Mouse (Mus musculus) midbrain, embryonic 15.5 days (tissue): ENCODE data around the gene Nkx1-2. TPM values are rescaled to one million over a fixed set of nuclear protein-coding genes. Genes with fewer than 3 reads are reported as not detected.

Source experiments
- ATAC-seq: fragments of 200-750 bp; cut with Nextera tagmentation; replicated peaks from 2 replicates; pipeline ENCODE4 v1.8.0; 2017; ENCODE audit warnings: moderate TSS enrichment
- H3K27ac ChIP-seq: fragments of 300-500 bp; sonication (generic); 2 replicates; pipeline ENCODE4 v1.5.1; 2015; ENCODE audit warnings: mild to moderate bottlenecking, inconsistent platforms
- H3K27me3 ChIP-seq: fragments of 300-500 bp; sonication (generic); replicated peaks from 2 replicates; pipeline ENCODE4 v1.6.1; 2015; ENCODE audit warnings: inconsistent platforms
- H3K36me3 ChIP-seq: fragments of 300-500 bp; sonication (generic); replicated peaks from 2 replicates; pipeline ENCODE4 v1.6.1; 2015; ENCODE audit warnings: inconsistent platforms
- H3K4me1 ChIP-seq: fragments of 300-500 bp; sonication (generic); 2 replicates; pipeline ENCODE4 v1.6.1; 2015; ENCODE audit warnings: inconsistent platforms
- H3K4me2 ChIP-seq: fragments of 300-500 bp; sonication (generic); 2 replicates; pipeline ENCODE4 v1.6.1; 2015; ENCODE audit warnings: inconsistent platforms, mild to moderate bottlenecking, moderate library complexity
- H3K4me3 ChIP-seq: fragments of 300-500 bp; sonication (generic); 2 replicates; pipeline ENCODE4 v1.5.1; 2015; ENCODE audit warnings: mild to moderate bottlenecking, inconsistent platforms
- H3K9ac ChIP-seq: fragments of 300-500 bp; sonication (generic); 2 replicates; pipeline ENCODE4 v1.6.1; 2015; ENCODE audit warnings: mild to moderate bottlenecking, inconsistent platforms
- H3K9me3 ChIP-seq: fragments of 300-500 bp; sonication (generic); 2 replicates; pipeline ENCODE4 v1.6.1; 2016; ENCODE audit warnings: inconsistent platforms
- WGBS: fragments of 180-500 bp; shearing (Covaris S2); methylation state at CpG from one replicate; pipeline ENCODE4 v1.1.7; 2015; ENCODE audit warnings: mixed read lengths; 5-methylcytosine and 5-hydroxymethylcytosine counted together
- polyA plus RNA-seq: library from polyadenylated mRNA; unstranded; fragments of >200 nt; fragmentation: Nextera tagmentation; extraction: Ambion mirVana; gene quantifications from 2 replicates; pipeline ENCODE4 v1.2.1, GENCODE M21; 2015

The Nkx1-2 gene
- polyA plus RNA-seq, 1 experiment from 2014 or later = 1.2 TPM

GRCm38 (mm10) chr7:132600026-132600425, 589 bp upstream of the Nkx1-2 start:
- Histone ChIP-seq H3K4me2 (peak overlapping the region; percentile 72), H3K9ac (no peak overlapping the region)
- WGBS = under 1% methylated on average over 9 of the region's 9 CpGs

GRCm38 (mm10) chr7:132597251-132598041, 2.0 kb downstream of the Nkx1-2 start:
- Histone ChIP-seq H3K27ac (no peak overlapping the region), H3K36me3 (no peaks in the 10 kb centered on the region), H3K27me3 (peaks cover 72% of the 10 kb centered on the region), H3K4me1 (peaks cover 39% of the 10 kb centered on the region), H3K4me2 (peak overlapping the region; percentile 81), H3K9me3 (no peaks in the 10 kb centered on the region), H3K4me3 (peak overlapping the region; percentile 41), H3K9ac (peak overlapping the region; percentile 31)
- under 1% methylated on average over 60 of the region's 60 CpGs for WGBS
- no peak for ATAC-seq

More at GRCm38 (mm10) chr7:132600026-132600425, 589 bp upstream of the Nkx1-2 start:
- no peaks in the 10 kb centered on the region for H3K9me3 ChIP-seq
- no peak overlapping the region for H3K27ac ChIP-seq
- H3K4me3 ChIP-seq = peak overlapping the region; percentile 37
- H3K4me1 ChIP-seq = peaks cover 39% of the 10 kb centered on the region
- H3K27me3 ChIP-seq = peaks cover 73% of the 10 kb centered on the region
- H3K36me3 ChIP-seq = no peaks in the 10 kb centered on the region
- no peak for ATAC-seq

GRCm38 (mm10) chr7:132596557-132597250, 2.7 kb downstream of the Nkx1-2 start:
- no peak; the same call in 1 of the 2 replicates for ATAC-seq

GRCm38 (mm10) chr7:132595787-132596186, 3.6 kb downstream of the Nkx1-2 start:
- Histone ChIP-seq H3K36me3 (no peaks in the 10 kb centered on the region), H3K4me3 (no peak overlapping the region), H3K4me2 (no peak overlapping the region), H3K27ac (no peak overlapping the region), H3K4me1 (peaks cover 36% of the 10 kb centered on the region), H3K9ac (no peak overlapping the region), H3K9me3 (no peaks in the 10 kb centered on the region), H3K27me3 (peaks cover 57% of the 10 kb centered on the region)
- 85% methylated on average over 3 of the region's 3 CpGs for WGBS
- no peak for ATAC-seq

More at GRCm38 (mm10) chr7:132596557-132597250, 2.7 kb downstream of the Nkx1-2 start:
- 6% methylated on average over 26 of the region's 26 CpGs for WGBS
- Histone ChIP-seq H3K4me3 (peak overlapping the region; percentile 41), H3K27ac (no peak overlapping the region), H3K9me3 (no peaks in the 10 kb centered on the region), H3K4me1 (peaks cover 39% of the 10 kb centered on the region), H3K27me3 (peaks cover 65% of the 10 kb centered on the region), H3K4me2 (peak overlapping the region; percentile 81), H3K36me3 (no peaks in the 10 kb centered on the region), H3K9ac (no peak overlapping the region)

- Histone ChIP-seq H3K9me3 (no peaks in the 10 kb centered on the region), H3K4me2 (no peak overlapping the region), H3K27me3 (peaks cover 43% of the 10 kb centered on the region), H3K27ac (no peak overlapping the region), H3K4me3 (no peak overlapping the region), H3K4me1 (peaks cover 25% of the 10 kb centered on the region), H3K9ac (no peak overlapping the region), H3K36me3 (no peaks in the 10 kb centered on the region)
- no peak for ATAC-seq
- 89% methylated on average over 2 of the region's 2 CpGs for WGBS
These were observed 5.1 kb downstream of the Nkx1-2 start for GRCm38 (mm10) chr7:132594325-132594724.

- Histone ChIP-seq H3K4me1 (peaks cover 19% of the 10 kb centered on the region), H3K4me2 (no peak overlapping the region), H3K4me3 (no peak overlapping the region), H3K27me3 (peaks cover 38% of the 10 kb centered on the region), H3K9me3 (no peaks in the 10 kb centered on the region), H3K27ac (no peak overlapping the region), H3K36me3 (no peaks in the 10 kb centered on the region), H3K9ac (no peak overlapping the region)
- ATAC-seq = no peak
- 79% methylated on average over 2 of the region's 2 CpGs for WGBS
These were observed 5.7 kb downstream of the Nkx1-2 start for GRCm38 (mm10) chr7:132593762-132594161.

GRCm38 (mm10) chr7:132589610-132590009, 9.8 kb downstream of the Nkx1-2 start:
- 70% methylated on average over 5 of the region's 5 CpGs for WGBS
- no peaks in the 10 kb centered on the region for H3K27me3 ChIP-seq
- no peaks in the 10 kb centered on the region for H3K36me3 ChIP-seq

GRCm38 (mm10) chr7:132587167-132587566, 12.3 kb downstream of the Nkx1-2 start:
- no peaks in the 10 kb centered on the region for H3K9me3 ChIP-seq
- no peaks in the 10 kb centered on the region for H3K4me1 ChIP-seq
- H3K27me3 ChIP-seq = no peaks in the 10 kb centered on the region
- no peak for ATAC-seq
- H3K27ac ChIP-seq = no peak overlapping the region
- H3K9ac ChIP-seq = no peak overlapping the region
- H3K4me2 ChIP-seq = no peak overlapping the region
- no peak overlapping the region for H3K4me3 ChIP-seq
- WGBS = 75% methylated on average over 5 of the region's 5 CpGs
- no peaks in the 10 kb centered on the region for H3K36me3 ChIP-seq

More at GRCm38 (mm10) chr7:132589610-132590009, 9.8 kb downstream of the Nkx1-2 start:
- Histone ChIP-seq H3K4me2 (no peak overlapping the region), H3K4me1 (no peaks in the 10 kb centered on the region), H3K4me3 (no peak overlapping the region), H3K27ac (no peak overlapping the region), H3K9ac (no peak overlapping the region), H3K9me3 (no peaks in the 10 kb centered on the region)
- ATAC-seq = no peak

GRCm38 (mm10) chr7:132585695-132586491, 13.5 kb downstream of the Nkx1-2 start:
- ATAC-seq = no peak
- no peak overlapping the region for H3K4me2 ChIP-seq
- 63% methylated on average over 3 of the region's 3 CpGs for WGBS
- H3K4me1 ChIP-seq = no peaks in the 10 kb centered on the region
- H3K36me3 ChIP-seq = no peaks in the 10 kb centered on the region
- no peak overlapping the region for H3K9ac ChIP-seq
- no peaks in the 10 kb centered on the region for H3K27me3 ChIP-seq
- H3K9me3 ChIP-seq = no peaks in the 10 kb centered on the region
- no peak overlapping the region for H3K27ac ChIP-seq
- no peak overlapping the region for H3K4me3 ChIP-seq

- no peaks in the 10 kb centered on the region for H3K9me3 ChIP-seq
- H3K4me1 ChIP-seq = peaks cover 3% of the 10 kb centered on the region
- H3K27ac ChIP-seq = no peak overlapping the region
- H3K9ac ChIP-seq = no peak overlapping the region
- no peak for ATAC-seq
- H3K36me3 ChIP-seq = no peaks in the 10 kb centered on the region
- H3K27me3 ChIP-seq = no peaks in the 10 kb centered on the region
- 98% methylated on average over 2 of the region's 2 CpGs for WGBS
- no peak overlapping the region for H3K4me3 ChIP-seq
- no peak overlapping the region for H3K4me2 ChIP-seq
These were observed 18.0 kb downstream of the Nkx1-2 start for GRCm38 (mm10) chr7:132581441-132581840.

- Histone ChIP-seq H3K9ac (no peak overlapping the region), H3K27me3 (no peaks in the 10 kb centered on the region), H3K27ac (no peak overlapping the region), H3K4me1 (peaks cover 7% of the 10 kb centered on the region), H3K4me2 (no peak overlapping the region), H3K4me3 (no peak overlapping the region), H3K36me3 (no peaks in the 10 kb centered on the region), H3K9me3 (no peaks in the 10 kb centered on the region)
- ATAC-seq = no peak
- WGBS = 80% methylated on average over 6 of the region's 6 CpGs
These were observed 18.9 kb downstream of the Nkx1-2 start for GRCm38 (mm10) chr7:132580511-132580910.

GRCm38 (mm10) chr7:132576891-132577290, 22.5 kb downstream of the Nkx1-2 start:
- ATAC-seq = no peak
- no peak overlapping the region; the same call in 1 of the 2 replicates for H3K4me2 ChIP-seq
- no peak overlapping the region for H3K9ac ChIP-seq
- H3K4me3 ChIP-seq = no peak overlapping the region
- H3K36me3 ChIP-seq = no peaks in the 10 kb centered on the region
- WGBS = 50% methylated on average over 4 of the region's 4 CpGs
- peaks cover 11% of the 10 kb centered on the region for H3K4me1 ChIP-seq
- H3K27ac ChIP-seq = no peak overlapping the region
- no peaks in the 10 kb centered on the region for H3K27me3 ChIP-seq
- H3K9me3 ChIP-seq = no peaks in the 10 kb centered on the region
